Mouse (Mus musculus) hindlimb bud, embryonic 11.5 days (tissue): Measurements from ENCODE around the gene Dnah8.
A peak's percentile ranks its signal among the peaks of the same experiment; 100 is the strongest.

ENCODE experiments used
- DNase-seq: peaks from one replicate; pipeline ENCODE4 v3.0.0-alpha.2; 2012; ENCODE audit warnings: low read depth, low spot score; ENCODE audit errors: extremely low spot score

Gene Dnah8

DNA sequence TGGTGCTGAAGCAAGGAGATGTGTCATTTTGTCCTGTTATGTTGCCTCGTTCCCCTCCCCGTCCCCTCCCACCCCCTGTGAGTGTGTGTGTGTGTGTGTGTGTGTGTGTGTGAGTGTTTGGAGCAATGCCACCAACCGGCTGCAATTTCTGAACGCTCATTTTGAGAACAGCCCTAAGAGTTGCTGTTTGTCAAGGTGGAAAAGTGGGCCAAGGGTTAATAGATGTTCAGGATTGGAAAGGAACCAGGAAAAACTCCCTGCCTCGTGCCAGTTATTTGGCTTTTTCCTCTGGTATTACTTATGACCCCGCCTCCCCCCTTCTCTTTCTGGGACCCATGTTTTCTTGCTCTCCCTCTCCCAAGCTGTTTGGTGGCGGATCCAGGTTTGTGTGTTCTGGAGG lies 236.5 kb downstream of the Dnah8 start:
- DNase-seq, result no peak

- DNase-seq, result no peak
These were observed 242.1 kb downstream of the Dnah8 start for GRCm38 (mm10) chr17:30866281-30866680.

- DNase-seq, result no peak
These were observed 242.8 kb downstream of the Dnah8 start for GRCm38 (mm10) chr17:30866966-30867365.

GRCm38 (mm10) chr17:30871040-30871439 lies 246.9 kb downstream of the Dnah8 start:
- DNase-seq, result no peak

DNA sequence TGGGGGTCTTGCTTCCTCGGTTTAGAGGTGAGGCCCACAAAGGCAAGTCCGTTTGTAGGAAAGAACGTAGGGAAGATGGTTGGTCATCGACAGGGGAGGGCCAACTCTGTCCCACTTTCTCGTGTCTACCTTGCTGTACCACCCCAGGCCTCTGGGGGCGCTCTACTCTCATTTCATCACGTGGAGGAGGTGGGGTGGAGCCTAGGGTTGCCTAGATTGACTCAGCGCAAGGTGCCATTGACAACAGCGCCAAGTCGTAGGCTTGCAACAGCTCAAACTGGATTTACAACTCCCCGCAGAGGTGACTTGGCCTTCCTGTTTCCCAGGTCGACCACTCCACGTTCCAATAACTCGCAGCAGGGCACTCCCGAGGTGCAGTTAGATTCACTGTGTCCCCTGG lies 250.1 kb downstream of the Dnah8 start:
- DNase-seq, result no peak

DNA sequence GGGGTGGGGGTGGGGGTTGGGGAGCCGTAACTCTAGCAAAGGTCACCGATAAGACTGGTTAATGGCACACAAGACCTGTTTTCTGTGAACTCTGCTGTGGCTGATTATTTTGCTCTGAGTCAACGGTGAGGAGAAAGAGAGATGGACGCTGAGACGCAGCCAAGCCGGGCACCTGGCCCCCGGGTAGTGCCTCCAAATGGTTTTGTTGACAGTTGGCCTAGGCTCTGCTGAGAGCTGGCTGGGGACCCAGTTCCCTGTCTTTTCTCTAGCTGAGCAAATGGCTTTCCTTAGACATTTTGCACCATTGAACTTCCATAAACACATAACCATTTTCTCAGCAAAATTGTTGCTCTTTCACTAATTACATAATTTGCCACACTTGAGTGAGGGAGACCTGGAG lies 253.3 kb downstream of the Dnah8 start:
- DNase-seq, result no peak

DNA sequence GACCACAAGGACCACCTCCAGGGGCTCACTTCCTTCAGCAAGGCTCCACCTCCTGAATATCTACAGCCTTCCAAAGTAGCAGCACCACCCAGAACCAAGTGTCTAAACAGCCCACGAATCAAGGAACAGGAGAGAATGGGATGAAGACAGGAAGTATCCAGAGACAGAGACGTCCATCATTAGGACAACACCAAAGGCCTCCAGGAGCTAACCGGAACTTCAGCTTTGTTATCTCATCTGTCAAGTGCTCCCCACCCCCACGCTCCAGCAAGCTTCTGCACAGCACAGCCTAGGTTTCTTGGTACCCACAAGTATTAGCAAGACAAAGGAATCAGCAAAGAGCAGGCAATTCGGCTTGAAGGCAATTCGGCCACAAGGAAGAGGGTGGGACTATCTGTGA lies 254.5 kb downstream of the Dnah8 start:
- DNase-seq, result no peak

DNA sequence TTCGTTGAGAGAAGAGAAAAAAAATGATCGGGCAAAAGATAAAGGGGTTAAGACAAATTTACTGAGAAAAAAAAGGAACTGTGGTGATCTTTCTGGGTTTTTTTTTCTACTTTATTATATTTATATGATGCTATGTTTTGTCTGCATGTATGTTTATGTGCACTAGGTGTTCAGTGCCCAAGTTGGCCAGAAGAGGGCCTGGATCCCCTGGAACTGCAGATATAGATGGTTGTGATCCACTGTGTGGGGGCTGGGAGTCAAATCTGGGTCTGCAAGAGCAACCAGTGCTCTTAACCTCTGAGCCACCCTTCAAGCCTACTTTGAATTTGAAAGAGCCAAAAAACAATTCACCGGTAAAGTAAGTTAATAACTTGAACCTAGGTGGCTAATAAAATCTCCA lies 256.2 kb downstream of the Dnah8 start:
- no peak for DNase-seq

DNA sequence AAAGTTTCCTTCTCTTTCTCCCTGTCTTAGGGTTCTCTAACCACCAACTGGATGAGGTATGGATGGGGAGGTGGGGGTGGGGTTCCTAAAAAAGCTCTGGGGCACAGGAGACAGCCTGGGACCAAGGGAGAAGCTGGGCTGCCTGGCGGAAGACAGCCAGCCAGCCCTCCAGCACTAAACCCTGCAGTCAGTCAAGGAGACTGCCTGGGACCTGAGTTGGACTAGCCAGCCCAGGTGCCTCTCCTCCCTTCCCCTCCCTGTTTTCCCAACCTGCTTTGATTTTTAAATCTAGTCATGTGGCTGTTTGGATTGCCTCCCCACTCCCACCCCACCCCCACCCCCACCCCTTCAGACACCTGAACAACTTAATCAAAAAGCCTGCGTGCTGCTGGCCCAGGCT lies 256.8 kb downstream of the Dnah8 start:
- DNase-seq, result no peak

GRCm38 (mm10) chr17:30882206-30882605 lies 258.1 kb downstream of the Dnah8 start:
- no peak for DNase-seq

DNA sequence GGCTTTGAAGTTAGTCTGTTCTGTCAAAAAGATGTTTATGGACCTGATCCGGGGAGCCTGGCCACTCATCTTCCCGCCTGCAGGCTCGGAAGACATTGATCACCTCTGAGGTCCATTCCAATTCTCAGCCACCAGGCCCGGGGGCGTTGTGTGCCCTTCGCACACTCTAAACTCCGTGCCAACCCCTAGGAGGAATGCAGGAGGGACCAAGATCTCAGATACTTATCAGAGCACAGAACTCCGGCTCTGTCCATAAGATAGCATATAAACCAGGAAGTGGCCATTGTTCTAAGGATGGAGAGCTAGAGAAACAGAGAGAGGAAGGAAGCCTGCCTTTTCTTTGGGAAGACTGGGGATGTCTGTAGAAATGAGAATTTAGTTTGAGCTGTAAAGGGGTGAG lies 259.4 kb downstream of the Dnah8 start:
- no peak for DNase-seq

DNA sequence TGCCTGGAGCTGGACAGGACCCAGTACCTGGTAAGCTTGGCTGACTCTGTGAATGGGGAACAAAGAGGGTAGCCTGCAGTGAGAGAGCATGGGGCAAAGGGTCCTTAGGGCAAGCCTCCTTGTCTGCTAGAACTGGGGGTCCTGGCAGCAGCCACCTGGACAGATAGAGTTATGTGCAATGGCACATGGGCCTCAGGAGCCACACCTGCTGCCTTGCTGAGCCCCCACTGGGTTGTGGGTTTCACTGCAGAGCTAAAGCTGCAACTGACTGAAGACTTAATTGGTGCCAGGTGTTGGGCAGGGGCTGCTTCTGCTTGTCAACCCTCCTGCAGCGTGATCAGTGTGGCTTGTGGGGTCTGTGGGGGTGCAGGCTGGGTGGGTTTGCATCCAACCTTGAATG lies 267.9 kb downstream of the Dnah8 start:
- DNase-seq, result peak; percentile 76

DNA sequence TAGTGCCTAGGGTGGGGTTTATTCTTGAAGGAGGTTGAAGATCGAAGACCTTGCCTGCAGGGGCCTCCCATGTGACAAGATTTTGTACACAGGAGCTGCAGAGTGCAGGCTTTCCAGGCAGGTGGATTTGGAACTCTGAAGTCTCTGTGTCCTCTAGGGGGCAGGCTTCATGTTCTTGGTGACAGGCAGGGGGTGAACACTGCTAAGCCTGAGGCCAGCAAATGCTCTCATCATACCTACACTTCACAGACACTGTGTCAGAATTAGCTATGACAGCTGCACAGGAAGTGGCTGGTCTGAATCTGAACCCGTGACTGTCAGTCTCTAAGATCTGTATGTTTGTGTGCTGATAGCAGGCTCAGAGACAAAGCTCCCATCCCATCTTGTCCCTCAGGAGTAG lies 268.6 kb downstream of the Dnah8 start:
- no peak for DNase-seq

- no peak for DNase-seq
These were observed 272.9 kb downstream of the Dnah8 start for GRCm38 (mm10) chr17:30897075-30897474.

GRCm38 (mm10) chr17:30901627-30902026 lies 277.5 kb downstream of the Dnah8 start, which contains the start of gene Glp1r:
Gene Glp1r (plus strand): TSS chr17:30901817.
- DNase-seq, result no peak

GRCm38 (mm10) chr17:30904096-30904495 lies 279.9 kb downstream of the Dnah8 start:
- no peak for DNase-seq

- no peak for DNase-seq
These were observed 283.4 kb downstream of the Dnah8 start for GRCm38 (mm10) chr17:30907577-30907976.

- DNase-seq, result no peak
These were observed 286.9 kb downstream of the Dnah8 start for GRCm38 (mm10) chr17:30910866-30911731.

DNA sequence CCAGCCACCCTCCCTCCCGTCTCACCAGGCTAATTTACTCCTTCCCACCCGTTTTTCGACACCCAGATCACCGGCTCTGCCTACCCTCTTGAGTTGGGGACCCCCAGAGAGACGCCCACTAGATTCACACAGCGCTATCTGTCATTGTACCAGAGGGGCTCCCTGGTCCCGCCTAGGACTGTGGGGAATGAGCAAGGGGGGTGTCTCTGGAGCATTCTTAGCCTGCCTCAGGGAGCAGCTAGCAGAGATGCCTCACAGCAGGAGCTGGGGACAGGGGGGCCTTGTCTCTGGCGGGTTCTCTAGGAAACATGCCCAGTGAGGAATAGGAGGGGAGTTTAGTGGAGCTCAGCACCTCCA lies 287.6 kb downstream of the Dnah8 start:
- no peak for DNase-seq

DNA sequence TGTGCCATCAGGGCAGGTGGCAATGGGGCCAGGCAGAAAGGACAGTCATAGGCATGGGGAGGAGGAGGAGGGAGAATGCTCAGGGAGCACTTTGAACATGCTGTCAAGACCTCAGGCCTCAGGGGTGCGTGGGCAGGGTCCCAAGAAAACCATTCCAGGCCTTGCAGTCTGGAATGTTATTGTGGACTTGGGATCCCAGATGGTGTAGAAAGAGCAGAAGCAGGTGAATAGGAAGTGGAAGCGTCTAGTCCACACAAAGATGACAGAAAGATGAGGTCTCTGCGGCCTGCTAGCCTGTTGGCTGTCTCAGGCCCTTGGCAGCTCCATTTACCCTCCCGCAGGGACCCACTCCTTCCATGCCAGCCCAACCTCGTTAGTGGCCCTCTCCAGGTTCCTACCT lies 288.4 kb downstream of the Dnah8 start:
- DNase-seq, result no peak

- DNase-seq, result no peak
These were observed 290.1 kb downstream of the Dnah8 start for GRCm38 (mm10) chr17:30914264-30914663.

DNA sequence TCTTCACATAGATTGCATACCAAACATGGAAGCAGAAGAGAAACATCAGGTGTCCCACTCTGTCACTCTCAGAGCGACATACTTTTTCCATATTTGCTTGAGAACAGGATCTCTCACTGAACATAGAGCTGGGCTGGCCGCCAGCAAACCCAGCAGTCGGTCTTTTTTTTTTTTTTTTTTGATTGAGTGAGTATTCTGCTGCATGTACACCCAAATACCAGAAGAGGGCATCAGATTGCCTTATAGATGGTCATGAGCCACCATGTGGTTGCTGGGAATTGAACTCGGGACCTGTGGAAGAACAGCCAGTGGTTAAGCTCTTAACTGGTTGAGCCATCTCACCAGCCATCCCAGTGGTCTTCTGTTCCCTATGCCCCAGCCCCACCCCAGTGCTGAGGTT lies 299.4 kb downstream of the Dnah8 start:
- DNase-seq, result no peak
